Mouse (Mus musculus) liver, adult 2 months (tissue): ENCODE measurements around the gene Cerk.

Experiments
- CTCF ChIP-seq: fragments of 200-500 bp; IDR thresholded peaks from 2 replicates; pipeline ENCODE4 v1.5.1; 2011; ENCODE audit warnings: low read depth, low read length, control low read depth
- POLR2A ChIP-seq: fragments of 200-500 bp; IDR thresholded peaks from 2 replicates; pipeline ENCODE4 v1.6.1; 2011; ENCODE audit warnings: low read length, control low read depth; ENCODE audit not compliant: insufficient read depth; ENCODE audit errors: extremely low read depth

GRCm38 (mm10) chr15:86159719-86160118, 26.2 kb downstream of the Cerk start:
- no peak for TF ChIP-seq CTCF
- TF ChIP-seq POLR2A: no peak
